Mouse (Mus musculus) intestine, embryonic 15.5 days (tissue): ENCODE measurements around the gene Aldh9a1. TPM values are rescaled to one million over a fixed set of nuclear protein-coding genes. Genes with fewer than 3 reads are reported as not detected.

ENCODE experiments used
- ATAC-seq: fragments of 200-750 bp; cut with Nextera tagmentation; 2 replicates; pipeline ENCODE4 v1.8.0; 2017; ENCODE audit warnings: moderate TSS enrichment, moderate library complexity
- H3K27ac ChIP-seq: fragments of 300-500 bp; sonication (generic); 2 replicates; pipeline ENCODE4 v1.5.1; 2015; ENCODE audit warnings: mild to moderate bottlenecking, inconsistent platforms
- H3K27me3 ChIP-seq: fragments of 300-500 bp; sonication (generic); replicated peaks from 2 replicates; pipeline ENCODE4 v1.6.1; 2015; ENCODE audit warnings: inconsistent platforms
- H3K36me3 ChIP-seq: fragments of 300-500 bp; sonication (generic); 2 replicates; pipeline ENCODE4 v1.6.1; 2015; ENCODE audit warnings: inconsistent platforms
- H3K4me1 ChIP-seq: fragments of 300-500 bp; sonication (generic); replicated peaks from 2 replicates; pipeline ENCODE4 v1.6.1; 2015; ENCODE audit warnings: inconsistent platforms
- H3K4me2 ChIP-seq: fragments of 300-500 bp; sonication (generic); replicated peaks from 2 replicates; pipeline ENCODE4 v1.6.1; 2015; ENCODE audit warnings: mild to moderate bottlenecking, inconsistent platforms
- H3K4me3 ChIP-seq: fragments of 300-500 bp; sonication (generic); replicated peaks from 2 replicates; pipeline ENCODE4 v1.5.1; 2015; ENCODE audit warnings: inconsistent platforms
- H3K9ac ChIP-seq: fragments of 300-500 bp; sonication (generic); 2 replicates; pipeline ENCODE4 v1.6.1; 2015; ENCODE audit warnings: inconsistent platforms
- H3K9me3 ChIP-seq: fragments of 300-500 bp; sonication (generic); 2 replicates; pipeline ENCODE4 v1.6.1; 2016; ENCODE audit warnings: inconsistent platforms
- WGBS: fragments of 180-500 bp; shearing (Covaris S2); methylation state at CpG from one replicate; pipeline ENCODE4 v1.1.7; 2015; 5-methylcytosine and 5-hydroxymethylcytosine counted together
- polyA plus RNA-seq: library from polyadenylated mRNA; unstranded; fragments of >200 nt; fragmentation: Nextera tagmentation; extraction: Ambion mirVana; gene quantifications from 2 replicates; pipeline ENCODE4 v1.2.1, GENCODE M21; 2015

Aldh9a1 gene
- polyA plus RNA-seq, 1 experiment from 2014 or later = 133 TPM

DNA sequence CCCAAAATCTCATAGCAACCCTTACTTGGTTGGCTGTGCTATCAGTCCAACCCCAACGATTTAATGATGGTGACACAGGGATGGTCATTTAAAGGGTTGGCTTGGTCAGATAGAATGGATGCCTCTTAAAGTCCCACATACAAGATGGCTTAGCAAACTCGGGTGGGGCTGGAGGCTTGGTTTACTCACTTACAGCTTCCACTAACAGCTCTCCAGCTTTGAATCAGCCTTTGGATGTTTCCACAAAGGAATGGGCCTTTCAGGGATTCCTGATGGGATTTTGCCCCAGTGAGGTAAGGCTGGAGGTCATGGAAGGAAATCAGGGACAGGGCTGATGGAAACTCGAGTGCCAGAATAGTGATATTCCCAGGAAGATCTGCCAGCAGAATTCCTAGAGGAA, 38.0 kb downstream of the Aldh9a1 start:
- no peak overlapping the region for H3K4me3 ChIP-seq
- H3K36me3 ChIP-seq = no peaks in the 10 kb centered on the region
- H3K9ac ChIP-seq = no peak overlapping the region
- H3K27ac ChIP-seq = no peak overlapping the region
- no peak overlapping the region for H3K4me2 ChIP-seq
- ATAC-seq = no peak
- H3K9me3 ChIP-seq = no peaks in the 10 kb centered on the region
- H3K27me3 ChIP-seq = no peaks in the 10 kb centered on the region
- H3K4me1 ChIP-seq = peaks cover 11% of the 10 kb centered on the region
- WGBS = 71% methylated on average over 3 of the region's 3 CpGs

- H3K4me2 ChIP-seq = no peak overlapping the region
- WGBS = 74% methylated on average over 6 of the region's 6 CpGs
- no peak overlapping the region for H3K27ac ChIP-seq
Measured at GRCm38 (mm10) chr1:167388571-167388970, 38.8 kb downstream of the Aldh9a1 start.

DNA sequence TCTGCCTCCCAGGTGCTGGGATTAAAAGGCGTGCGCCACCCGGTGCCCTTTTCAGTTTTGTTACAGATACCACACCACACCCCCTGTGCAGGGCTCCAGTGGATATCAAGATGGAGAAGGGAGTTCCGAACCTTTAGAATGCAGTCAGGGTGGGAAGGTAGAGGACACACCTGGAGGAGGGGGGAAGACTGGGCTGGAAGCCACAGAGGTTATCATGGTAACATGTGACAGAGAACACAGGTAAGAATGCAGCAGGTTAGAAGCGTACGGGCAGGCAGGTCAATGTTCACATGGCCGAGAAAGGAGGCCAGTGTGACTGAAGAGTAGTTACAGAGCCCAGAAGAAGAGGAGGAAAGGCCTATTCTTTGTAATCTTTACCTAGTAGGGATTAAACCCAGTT, 39.8 kb downstream of the Aldh9a1 start:
- H3K9me3 ChIP-seq = no peaks in the 10 kb centered on the region
- no peak for ATAC-seq
- H3K4me3 ChIP-seq = no peak overlapping the region
- H3K4me2 ChIP-seq = no peak overlapping the region
- H3K9ac ChIP-seq = no peak overlapping the region
- 79% methylated on average over 7 of the region's 7 CpGs for WGBS
- H3K4me1 ChIP-seq = peaks cover 11% of the 10 kb centered on the region
- no peak overlapping the region for H3K27ac ChIP-seq
- no peaks in the 10 kb centered on the region for H3K36me3 ChIP-seq
- no peaks in the 10 kb centered on the region for H3K27me3 ChIP-seq

More at GRCm38 (mm10) chr1:167388571-167388970, 38.8 kb downstream of the Aldh9a1 start:
- H3K9ac ChIP-seq = no peak overlapping the region
- H3K27me3 ChIP-seq = no peaks in the 10 kb centered on the region
- no peak overlapping the region for H3K4me3 ChIP-seq
- peaks cover 11% of the 10 kb centered on the region for H3K4me1 ChIP-seq
- no peaks in the 10 kb centered on the region for H3K36me3 ChIP-seq
- no peak for ATAC-seq
- no peaks in the 10 kb centered on the region for H3K9me3 ChIP-seq

DNA sequence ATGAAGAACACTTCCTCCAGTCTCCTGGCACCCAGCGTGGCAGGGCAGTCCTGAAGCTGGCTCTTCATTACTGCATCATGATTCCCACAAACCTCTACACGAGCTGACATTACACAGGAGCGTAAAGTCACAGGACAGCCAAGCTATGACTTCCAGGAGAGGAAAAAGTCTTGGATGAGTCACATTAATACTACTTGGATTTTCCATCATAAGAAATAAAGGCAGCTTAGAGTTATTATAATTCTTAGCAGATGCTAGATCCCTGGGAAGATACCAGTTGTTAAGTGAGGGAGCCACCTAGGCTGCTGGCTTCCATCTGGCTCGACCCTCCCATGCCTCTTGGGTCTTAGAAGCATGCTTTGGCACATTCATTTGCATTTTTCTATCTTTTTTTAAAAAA, 40.6 kb downstream of the Aldh9a1 start:
- Histone ChIP-seq H3K27me3 (no peaks in the 10 kb centered on the region), H3K4me3 (no peak overlapping the region), H3K27ac (no peak overlapping the region), H3K4me1 (peaks cover 11% of the 10 kb centered on the region), H3K9me3 (no peaks in the 10 kb centered on the region), H3K4me2 (peak overlapping the region; percentile 11; the same call in 1 of the 2 replicates), H3K9ac (no peak overlapping the region), H3K36me3 (no peaks in the 10 kb centered on the region)
- 75% methylated on average over 4 of the region's 4 CpGs for WGBS
- no peak for ATAC-seq

- H3K9ac ChIP-seq = no peak overlapping the region; the same call in 1 of the 2 replicates
- H3K4me1 ChIP-seq = peaks cover 11% of the 10 kb centered on the region
- no peaks in the 10 kb centered on the region for H3K27me3 ChIP-seq
- no peaks in the 10 kb centered on the region for H3K9me3 ChIP-seq
- no peak for ATAC-seq
- H3K27ac ChIP-seq = no peak overlapping the region
- H3K4me3 ChIP-seq = no peak overlapping the region
- 69% methylated on average over 6 of the region's 6 CpGs for WGBS
- H3K4me2 ChIP-seq = peak overlapping the region; percentile 35; the same call in 1 of the 2 replicates
- H3K36me3 ChIP-seq = no peaks in the 10 kb centered on the region
Measured at GRCm38 (mm10) chr1:167391241-167391640, 41.5 kb downstream of the Aldh9a1 start.

- Histone ChIP-seq H3K4me2 (peak overlapping the region; percentile 85), H3K27ac (peak overlapping the region; percentile 86), H3K27me3 (no peaks in the 10 kb centered on the region), H3K4me3 (peak overlapping the region; percentile 68), H3K9ac (peak overlapping the region; percentile 59), H3K4me1 (peaks cover 9% of the 10 kb centered on the region), H3K9me3 (no peaks in the 10 kb centered on the region), H3K36me3 (no peaks in the 10 kb centered on the region)
- ATAC-seq = no peak
- 20% methylated on average over 2 of the region's 2 CpGs for WGBS
Measured at GRCm38 (mm10) chr1:167392031-167392640, 42.3 kb downstream of the Aldh9a1 start.

- peak overlapping the region; percentile 59 for H3K9ac ChIP-seq
- peak overlapping the region; percentile 68 for H3K4me3 ChIP-seq
- no peaks in the 10 kb centered on the region for H3K9me3 ChIP-seq
- H3K4me1 ChIP-seq = peaks cover 7% of the 10 kb centered on the region; the same call in 1 of the 2 replicates
- H3K27ac ChIP-seq = peak overlapping the region; percentile 86
- peak overlapping the region; percentile 85 for H3K4me2 ChIP-seq
- H3K27me3 ChIP-seq = no peaks in the 10 kb centered on the region
- ATAC-seq = peak; percentile 27
- 4% methylated on average over 8 of the region's 8 CpGs for WGBS
- H3K36me3 ChIP-seq = no peaks in the 10 kb centered on the region
Measured at GRCm38 (mm10) chr1:167392687-167393086, 42.9 kb downstream of the Aldh9a1 start.

DNA sequence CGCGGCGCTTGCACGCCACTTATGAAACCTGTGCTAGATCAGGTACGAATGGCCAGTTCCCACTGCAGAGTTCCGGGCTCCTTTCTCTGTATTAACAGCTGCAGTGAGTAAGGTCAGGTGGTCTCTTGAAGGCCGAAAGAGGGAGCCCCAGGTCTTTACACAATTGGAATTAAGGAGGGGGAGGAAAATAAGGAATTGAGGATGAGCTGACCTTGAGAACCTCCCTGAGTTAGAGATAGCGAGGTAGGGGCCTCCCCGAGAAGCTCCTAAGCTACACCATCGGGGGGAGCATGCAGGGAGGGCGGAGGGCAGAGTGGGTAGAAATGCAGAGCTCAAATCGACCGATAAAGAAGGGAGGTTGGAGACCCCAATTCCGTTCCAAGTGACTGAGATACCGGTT, 43.5 kb downstream of the Aldh9a1 start:
- Histone ChIP-seq H3K9ac (peak overlapping the region; percentile 59), H3K4me1 (peaks cover 7% of the 10 kb centered on the region; the same call in 1 of the 2 replicates), H3K36me3 (no peaks in the 10 kb centered on the region), H3K4me2 (peak overlapping the region; percentile 85), H3K27ac (peak overlapping the region; percentile 86), H3K4me3 (peak overlapping the region; percentile 68), H3K27me3 (no peaks in the 10 kb centered on the region), H3K9me3 (no peaks in the 10 kb centered on the region)
- ATAC-seq = peak; percentile 47
- WGBS = under 1% methylated on average over 15 of the region's 15 CpGs

GRCm38 (mm10) chr1:167393683-167394492, 44.1 kb downstream of the Aldh9a1 start, which contains the start of gene Mgst3:
Mgst3 (minus strand) TSS chr1:167393841.
- peaks cover 7% of the 10 kb centered on the region; the same call in 1 of the 2 replicates for H3K4me1 ChIP-seq
- peak within 1 kb of the TSS; percentile 71 for H3K9ac ChIP-seq
- peak within 1 kb of the TSS; percentile 68 for H3K4me3 ChIP-seq
- ATAC-seq = peak; percentile 96
- H3K27ac ChIP-seq = peak within 1 kb of the TSS; percentile 86
- no peaks in the 10 kb centered on the region for H3K9me3 ChIP-seq
- H3K4me2 ChIP-seq = peak within 1 kb of the TSS; percentile 85
- under 1% methylated on average over 45 of the region's 45 CpGs for WGBS
- no peaks in the 10 kb centered on the region for H3K36me3 ChIP-seq
- H3K27me3 ChIP-seq = no peaks in the 10 kb centered on the region

DNA sequence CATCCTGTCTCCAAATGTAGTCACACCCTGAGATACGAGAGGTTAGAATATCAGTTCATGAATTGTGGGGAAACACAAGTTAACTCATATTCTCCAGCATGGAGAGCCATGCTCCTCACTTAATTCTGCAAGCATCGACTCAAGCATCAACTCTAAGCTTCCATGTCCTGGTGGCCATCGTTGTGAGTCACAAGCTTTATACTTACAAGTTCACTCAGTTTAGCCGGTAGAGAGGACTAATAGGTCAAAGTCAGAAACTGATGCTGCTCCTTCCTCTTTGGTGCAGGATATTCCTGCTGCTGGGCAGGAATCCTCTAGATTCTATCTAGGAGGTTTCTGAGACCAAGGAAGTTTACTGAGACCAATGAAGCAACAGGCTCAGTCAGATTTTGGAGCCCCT, 55.4 kb downstream of the Aldh9a1 start:
- Histone ChIP-seq H3K4me1 (no peaks in the 10 kb centered on the region), H3K4me2 (no peak overlapping the region), H3K27me3 (peaks cover 5% of the 10 kb centered on the region; the same call in 1 of the 2 replicates), H3K27ac (no peak overlapping the region), H3K4me3 (no peak overlapping the region), H3K9me3 (no peaks in the 10 kb centered on the region), H3K36me3 (no peaks in the 10 kb centered on the region), H3K9ac (no peak overlapping the region)
- no peak for ATAC-seq
- 82% methylated on average over 4 of the region's 4 CpGs for WGBS

- no peak for ATAC-seq
- no peaks in the 10 kb centered on the region for H3K9me3 ChIP-seq
- no peak overlapping the region for H3K9ac ChIP-seq
- H3K36me3 ChIP-seq = no peaks in the 10 kb centered on the region
- no peak overlapping the region for H3K4me2 ChIP-seq
- 81% methylated on average over 4 of the region's 4 CpGs for WGBS
- no peaks in the 10 kb centered on the region for H3K4me1 ChIP-seq
- no peak overlapping the region for H3K4me3 ChIP-seq
- H3K27ac ChIP-seq = no peak overlapping the region
- H3K27me3 ChIP-seq = peaks cover 9% of the 10 kb centered on the region; the same call in 1 of the 2 replicates
Measured at GRCm38 (mm10) chr1:167409601-167410000, 59.8 kb downstream of the Aldh9a1 start.

DNA sequence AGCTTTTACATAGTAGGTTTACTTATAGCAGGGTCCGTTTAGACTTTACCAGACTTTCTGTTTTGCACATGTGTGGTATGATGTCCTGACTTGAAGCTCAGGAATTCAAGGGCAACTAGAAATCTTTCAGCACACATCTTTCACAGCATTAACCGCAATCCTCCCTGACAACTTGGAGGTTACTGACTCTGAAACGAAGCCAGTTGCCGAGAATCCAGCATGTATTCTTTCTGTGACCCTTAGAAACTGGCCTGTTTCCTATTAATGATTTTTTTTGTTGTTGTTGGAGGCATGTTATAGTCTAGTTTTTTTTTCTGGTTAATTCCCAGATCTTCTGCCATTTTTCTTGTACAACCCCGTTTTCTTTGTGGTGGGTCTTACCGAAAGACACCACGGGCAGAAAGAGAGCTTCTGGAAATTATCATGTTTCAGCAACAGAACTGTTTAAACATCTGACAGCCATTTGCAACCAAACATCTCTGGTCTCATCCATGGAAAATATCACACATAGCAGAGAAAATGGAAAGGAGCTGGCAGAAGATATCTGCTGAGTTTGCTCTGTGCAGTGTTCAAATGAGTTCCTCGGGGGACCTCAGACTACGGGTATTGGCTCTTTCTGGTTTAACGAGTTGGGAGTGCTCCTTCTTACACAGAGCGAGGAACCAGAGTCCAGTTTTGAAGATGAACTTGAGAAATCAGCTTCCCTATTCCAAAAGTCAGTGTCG, 62.4 kb downstream of the Aldh9a1 start:
- H3K9ac ChIP-seq = no peak overlapping the region
- H3K9me3 ChIP-seq = no peaks in the 10 kb centered on the region
- ATAC-seq = 0 out of 2 replicates have a peak, but pooled peaks have one; percentile 25
- H3K36me3 ChIP-seq = no peaks in the 10 kb centered on the region
- whole genome bisulfite sequencing = 46% methylated on average over 12 of the region's 12 CpGs
- H3K27ac ChIP-seq = no peak overlapping the region
- H3K4me1 ChIP-seq = no peaks in the 10 kb centered on the region
- H3K4me2 ChIP-seq = no peak overlapping the region
- H3K4me3 ChIP-seq = no peak overlapping the region
- 0 out of 2 replicates have a peak, but pooled peaks cover 9% of the 10 kb centered on the region for H3K27me3 ChIP-seq
